Mouse (Mus musculus): Measurements from ENCODE around the gene Epb41. TPM values are rescaled to one million over a fixed set of nuclear protein-coding genes. Genes with fewer than 3 reads are reported as not detected.

Gene Epb41
- polyA plus RNA-seq, 1 experiment = 68.8 TPM

DNA sequence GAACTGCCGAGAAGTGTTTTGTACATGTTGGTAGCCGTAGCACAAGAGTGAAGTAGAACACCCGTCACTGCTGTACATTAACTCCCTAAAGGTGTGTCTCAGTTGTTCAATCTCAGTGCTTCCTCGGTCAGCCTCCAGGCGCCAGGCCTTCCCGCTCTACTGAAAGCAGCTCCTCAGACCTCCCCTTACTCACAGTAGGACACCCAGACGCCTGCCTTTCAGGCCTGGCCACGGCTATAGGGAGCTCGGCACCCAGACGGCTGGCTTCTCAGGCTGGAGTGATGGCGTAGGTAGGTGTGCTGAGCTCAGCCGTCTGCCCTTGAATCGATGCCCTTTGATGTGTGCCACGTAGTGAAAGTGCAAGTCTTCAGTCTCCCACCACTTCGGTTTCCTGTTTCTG is 174.0 kb downstream of the Epb41 start:
- peak overlapping the region; percentile 42 for H3K9ac ChIP-seq (ENCODE audit: low read depth, poor library complexity, severe bottlenecking)
- H3K9me3 ChIP-seq (replicated peaks; ENCODE audit: control insufficient read depth, insufficient read depth, low read length, poor library complexity, severe bottlenecking) = no peaks in the 10 kb centered on the region
- H3K4me1 ChIP-seq (ENCODE audit: control insufficient read depth, insufficient read depth, low read length) = no peaks in the 10 kb centered on the region
- H3K27ac ChIP-seq (ENCODE audit: insufficient read depth, low read length) = peak overlapping the region; percentile 68
- H3K27me3 ChIP-seq (ENCODE audit: control insufficient read depth, insufficient read depth, low read length, poor library complexity, severe bottlenecking) = no peaks in the 10 kb centered on the region
- peak overlapping the region; percentile 11; the same call in 1 of the 2 replicates for H3K4me3 ChIP-seq (ENCODE audit: low read depth, low read length)
- TF ChIP-seq CTCF (IDR thresholded peaks at IDR 0.05; ENCODE audit: low read depth, low read length) (no peak), POLR2A (IDR thresholded peaks at IDR 0.05; ENCODE audit: insufficient read depth, low read length) (no peak), EP300 (IDR thresholded peaks at IDR 0.05; ENCODE audit: insufficient read depth, low read depth, low read length) (no peak)
- H3K36me3 ChIP-seq (ENCODE audit: control insufficient read depth, insufficient read depth, low read length, poor library complexity, severe bottlenecking) = peaks cover 18% of the 10 kb centered on the region

DNA sequence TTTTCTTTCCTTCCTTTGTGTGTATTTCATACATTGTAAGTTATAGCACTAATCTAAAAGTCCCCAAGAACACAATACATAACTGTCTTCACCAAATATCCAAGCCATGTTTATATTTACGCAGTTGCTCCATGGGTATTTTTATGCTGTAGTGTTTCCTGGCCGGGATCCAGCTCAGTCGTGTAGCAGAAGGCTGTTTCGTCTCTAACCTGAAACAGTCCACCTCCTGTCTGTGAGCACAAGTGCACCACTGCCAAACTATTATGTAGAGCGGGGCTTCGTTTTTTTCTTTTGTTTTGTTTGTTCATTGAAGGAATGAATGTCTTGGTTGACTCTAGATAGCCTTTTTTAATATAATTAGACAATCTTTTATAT is 176.0 kb downstream of the Epb41 start:
- H3K9ac ChIP-seq (ENCODE audit: low read depth, poor library complexity, severe bottlenecking) = no peak overlapping the region
- H3K4me3 ChIP-seq (ENCODE audit: low read depth, low read length) = no peak overlapping the region
- H3K27ac ChIP-seq (ENCODE audit: insufficient read depth, low read length) = no peak overlapping the region
- no peaks in the 10 kb centered on the region for H3K27me3 ChIP-seq (ENCODE audit: control insufficient read depth, insufficient read depth, low read length, poor library complexity, severe bottlenecking)
- TF ChIP-seq CTCF (IDR thresholded peaks at IDR 0.05; ENCODE audit: low read depth, low read length) = no peak
- no peak for TF ChIP-seq POLR2A (IDR thresholded peaks at IDR 0.05; ENCODE audit: insufficient read depth, low read length)
- no peak for TF ChIP-seq EP300 (IDR thresholded peaks at IDR 0.05; ENCODE audit: insufficient read depth, low read depth, low read length)
- no peaks in the 10 kb centered on the region for H3K4me1 ChIP-seq (ENCODE audit: control insufficient read depth, insufficient read depth, low read length)
- H3K9me3 ChIP-seq (replicated peaks; ENCODE audit: control insufficient read depth, insufficient read depth, low read length, poor library complexity, severe bottlenecking) = no peaks in the 10 kb centered on the region
- peaks cover 28% of the 10 kb centered on the region for H3K36me3 ChIP-seq (ENCODE audit: control insufficient read depth, insufficient read depth, low read length, poor library complexity, severe bottlenecking)

DNA sequence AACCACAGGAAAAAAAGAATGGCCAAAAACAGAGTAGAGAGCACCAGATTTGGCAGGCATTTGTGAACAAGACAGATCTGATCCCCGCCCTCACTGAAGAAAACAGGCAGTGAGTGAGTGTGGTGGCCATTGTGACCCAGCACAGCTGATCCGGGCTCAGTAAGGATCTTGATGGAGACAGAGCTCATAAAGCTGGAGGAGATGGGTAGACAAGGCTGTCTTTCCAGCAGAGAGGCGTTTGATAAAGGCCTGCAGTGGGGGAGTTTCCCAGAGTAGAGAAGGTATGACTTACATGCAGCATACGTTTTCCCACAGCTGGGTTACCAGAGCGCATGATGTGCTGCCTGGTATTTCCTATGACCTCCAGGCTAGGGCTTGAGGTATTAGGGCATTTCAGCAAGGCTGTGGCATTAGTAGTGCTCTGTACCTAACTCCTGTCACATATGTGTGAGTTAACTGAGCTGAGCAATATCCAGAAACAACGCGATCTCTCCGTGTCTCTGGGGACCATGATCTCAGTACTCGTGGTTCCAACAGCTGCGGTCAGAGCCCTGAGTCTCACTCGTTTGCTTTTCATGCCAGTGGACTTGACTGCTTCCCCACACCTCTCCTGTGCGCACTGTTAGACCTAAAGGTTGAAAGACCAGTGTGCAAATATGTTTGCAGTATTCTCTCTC is 176.5 kb downstream of the Epb41 start:
- no peak for TF ChIP-seq CTCF (IDR thresholded peaks at IDR 0.05; ENCODE audit: low read depth, low read length)
- TF ChIP-seq POLR2A (IDR thresholded peaks at IDR 0.05; ENCODE audit: insufficient read depth, low read length) = no peak
- TF ChIP-seq EP300 (IDR thresholded peaks at IDR 0.05; ENCODE audit: insufficient read depth, low read depth, low read length) = no peak
- peaks cover 33% of the 10 kb centered on the region for H3K36me3 ChIP-seq (ENCODE audit: control insufficient read depth, insufficient read depth, low read length, poor library complexity, severe bottlenecking)
- H3K4me3 ChIP-seq (ENCODE audit: low read depth, low read length) = no peak overlapping the region
- no peak overlapping the region for H3K9ac ChIP-seq (ENCODE audit: low read depth, poor library complexity, severe bottlenecking)
- H3K4me1 ChIP-seq (ENCODE audit: control insufficient read depth, insufficient read depth, low read length) = no peaks in the 10 kb centered on the region
- H3K27me3 ChIP-seq (ENCODE audit: control insufficient read depth, insufficient read depth, low read length, poor library complexity, severe bottlenecking) = no peaks in the 10 kb centered on the region
- no peaks in the 10 kb centered on the region for H3K9me3 ChIP-seq (replicated peaks; ENCODE audit: control insufficient read depth, insufficient read depth, low read length, poor library complexity, severe bottlenecking)
- no peak overlapping the region for H3K27ac ChIP-seq (ENCODE audit: insufficient read depth, low read length)

DNA sequence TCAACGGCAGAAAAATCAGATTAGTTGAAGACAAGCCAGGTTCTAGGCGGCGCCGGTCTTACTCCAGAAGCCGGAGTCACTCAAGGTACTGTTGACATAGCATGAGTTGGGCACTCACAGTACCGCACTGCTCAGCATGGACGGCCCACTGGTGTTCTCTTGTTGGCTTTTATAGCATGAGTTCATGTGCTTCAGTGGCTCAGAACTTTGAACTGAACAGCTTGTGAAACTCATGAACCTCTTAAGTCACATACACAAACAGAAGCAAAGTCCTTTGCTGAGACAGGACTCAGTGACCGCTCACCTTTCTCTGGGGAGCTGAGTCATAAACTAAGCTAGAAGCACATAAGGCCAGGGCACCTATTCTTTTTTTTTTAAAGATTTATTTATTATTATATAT is 177.3 kb downstream of the Epb41 start:
- peaks cover 40% of the 10 kb centered on the region for H3K36me3 ChIP-seq (ENCODE audit: control insufficient read depth, insufficient read depth, low read length, poor library complexity, severe bottlenecking)
- no peak overlapping the region for H3K27ac ChIP-seq (ENCODE audit: insufficient read depth, low read length)
- H3K27me3 ChIP-seq (ENCODE audit: control insufficient read depth, insufficient read depth, low read length, poor library complexity, severe bottlenecking) = no peaks in the 10 kb centered on the region
- no peaks in the 10 kb centered on the region for H3K4me1 ChIP-seq (ENCODE audit: control insufficient read depth, insufficient read depth, low read length)
- no peaks in the 10 kb centered on the region for H3K9me3 ChIP-seq (replicated peaks; ENCODE audit: control insufficient read depth, insufficient read depth, low read length, poor library complexity, severe bottlenecking)
- H3K9ac ChIP-seq (ENCODE audit: low read depth, poor library complexity, severe bottlenecking) = no peak overlapping the region
- no peak for TF ChIP-seq CTCF (IDR thresholded peaks at IDR 0.05; ENCODE audit: low read depth, low read length)
- no peak for TF ChIP-seq EP300 (IDR thresholded peaks at IDR 0.05; ENCODE audit: insufficient read depth, low read depth, low read length)
- no peak for TF ChIP-seq POLR2A (IDR thresholded peaks at IDR 0.05; ENCODE audit: insufficient read depth, low read length)
- no peak overlapping the region for H3K4me3 ChIP-seq (ENCODE audit: low read depth, low read length)

DNA sequence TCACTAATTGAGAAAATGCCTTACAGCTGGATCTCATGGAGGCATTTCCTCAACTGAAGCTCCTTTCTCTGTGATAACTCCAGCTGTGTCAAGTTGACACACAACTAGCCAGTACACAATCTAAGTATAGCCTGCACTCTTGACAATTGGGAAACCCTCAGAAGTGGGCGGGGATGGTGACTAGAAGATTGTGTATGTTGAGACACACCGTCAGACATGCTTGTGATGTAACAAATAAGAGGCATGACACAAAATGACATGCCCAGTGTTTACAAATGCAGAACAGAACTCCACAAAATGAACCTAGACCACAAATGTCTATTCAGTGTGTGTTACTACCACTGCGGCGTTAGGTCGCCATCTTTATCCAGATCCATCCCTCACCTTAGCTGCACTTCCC is 178.0 kb downstream of the Epb41 start:
- H3K9me3 ChIP-seq (replicated peaks; ENCODE audit: control insufficient read depth, insufficient read depth, low read length, poor library complexity, severe bottlenecking) = no peaks in the 10 kb centered on the region
- H3K4me1 ChIP-seq (ENCODE audit: control insufficient read depth, insufficient read depth, low read length) = no peaks in the 10 kb centered on the region
- H3K9ac ChIP-seq (ENCODE audit: low read depth, poor library complexity, severe bottlenecking) = no peak overlapping the region
- H3K4me3 ChIP-seq (ENCODE audit: low read depth, low read length) = no peak overlapping the region
- no peaks in the 10 kb centered on the region for H3K27me3 ChIP-seq (ENCODE audit: control insufficient read depth, insufficient read depth, low read length, poor library complexity, severe bottlenecking)
- no peak overlapping the region for H3K27ac ChIP-seq (ENCODE audit: insufficient read depth, low read length)
- peaks cover 47% of the 10 kb centered on the region for H3K36me3 ChIP-seq (ENCODE audit: control insufficient read depth, insufficient read depth, low read length, poor library complexity, severe bottlenecking)
- TF ChIP-seq CTCF (IDR thresholded peaks at IDR 0.05; ENCODE audit: low read depth, low read length) (no peak), EP300 (IDR thresholded peaks at IDR 0.05; ENCODE audit: insufficient read depth, low read depth, low read length) (no peak), POLR2A (IDR thresholded peaks at IDR 0.05; ENCODE audit: insufficient read depth, low read length) (no peak)

DNA sequence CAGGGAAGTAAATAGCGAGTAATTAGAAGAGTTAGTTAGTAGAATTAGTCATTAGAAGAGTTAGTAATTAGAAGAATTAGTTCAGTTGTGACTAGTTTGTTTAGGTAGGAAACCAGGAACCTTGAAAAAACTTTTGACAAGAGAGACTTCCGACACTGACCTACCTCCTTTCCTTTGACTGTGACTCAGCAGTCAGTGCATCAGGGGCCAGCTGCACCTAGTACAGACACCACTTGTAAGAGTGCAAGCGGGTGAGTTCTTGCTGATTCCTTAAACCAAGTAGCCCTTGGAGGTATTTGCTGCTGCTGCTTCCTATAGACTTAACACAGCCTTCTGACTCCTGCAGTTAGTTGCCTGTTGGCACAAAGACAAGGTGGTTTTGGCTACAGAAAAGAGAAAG is 184.4 kb downstream of the Epb41 start:
- Histone ChIP-seq H3K9ac (ENCODE audit: low read depth, poor library complexity, severe bottlenecking) (no peak overlapping the region), H3K36me3 (ENCODE audit: control insufficient read depth, insufficient read depth, low read length, poor library complexity, severe bottlenecking) (peaks cover 35% of the 10 kb centered on the region), H3K27me3 (ENCODE audit: control insufficient read depth, insufficient read depth, low read length, poor library complexity, severe bottlenecking) (no peaks in the 10 kb centered on the region), H3K4me1 (ENCODE audit: control insufficient read depth, insufficient read depth, low read length) (no peaks in the 10 kb centered on the region), H3K27ac (ENCODE audit: insufficient read depth, low read length) (no peak overlapping the region), H3K4me3 (ENCODE audit: low read depth, low read length) (no peak overlapping the region), H3K9me3 (replicated peaks; ENCODE audit: control insufficient read depth, insufficient read depth, low read length, poor library complexity, severe bottlenecking) (no peaks in the 10 kb centered on the region)
- no peak for TF ChIP-seq EP300 (IDR thresholded peaks at IDR 0.05; ENCODE audit: insufficient read depth, low read depth, low read length)
- no peak for TF ChIP-seq CTCF (IDR thresholded peaks at IDR 0.05; ENCODE audit: low read depth, low read length)
- TF ChIP-seq POLR2A (IDR thresholded peaks at IDR 0.05; ENCODE audit: insufficient read depth, low read length) = no peak
